Mouse (Mus musculus) kidney, adult 2 months (tissue): Measurements from ENCODE around the gene Ptpn11.

Experiments
- CTCF ChIP-seq: fragments of 200-500 bp; conservative IDR thresholded peaks from 2 replicates; pipeline ENCODE4 v1.5.1; 2011; ENCODE audit warnings: low read depth, mild to moderate bottlenecking, control low read depth, low read length, moderate library complexity, mixed read lengths; ENCODE audit not compliant: insufficient read depth, insufficient read length
- POLR2A ChIP-seq: fragments of 200-500 bp; IDR thresholded peaks from one replicate; pipeline ENCODE4 v1.6.1; 2011; ENCODE audit warnings: low read depth, low read length, control low read depth

GRCm38 (mm10) chr5:121100886-121101580, 90.2 kb downstream of the Ptpn11 start:
- no peak for TF ChIP-seq POLR2A
- no peak for TF ChIP-seq CTCF
